Mouse (Mus musculus): Measurements from ENCODE around the gene Fen1. TPM values are rescaled to one million over a fixed set of nuclear protein-coding genes. Genes with fewer than 3 reads are reported as not detected.

The Fen1 gene
- polyA plus RNA-seq, 1 experiment: 18.8 TPM

- H3K36me3 ChIP-seq (replicated peaks; ENCODE audit: low read length): peaks cover 53% of the 10 kb centered on the region
- H3K9me3 ChIP-seq: peaks cover 2% of the 10 kb centered on the region; the same call in 1 of the 2 replicates
- peak overlapping the region; percentile 98 for H3K4me3 ChIP-seq (replicated peaks)
- H3K4me1 ChIP-seq: peaks cover 76% of the 10 kb centered on the region
- TF ChIP-seq GATA1 (IDR thresholded peaks at IDR 0.05; ENCODE audit: borderline replicate concordance, low read length): no peak
- no peak for TF ChIP-seq FLI1 (IDR thresholded peaks at IDR 0.05; ENCODE audit: low read length)
- no peaks in the 10 kb centered on the region for H3K27me3 ChIP-seq (replicated peaks)
These were observed 19.9 kb downstream of the Fen1 start for GRCm38 (mm10) chr19:10184096-10184495.

GRCm38 (mm10) chr19:10183299-10183983 lies 20.5 kb downstream of the Fen1 start:
- TF ChIP-seq FLI1 (IDR thresholded peaks at IDR 0.05; ENCODE audit: low read length) (no peak), GATA1 (IDR thresholded peaks at IDR 0.05; ENCODE audit: borderline replicate concordance, low read length) (no peak)
- H3K27me3 ChIP-seq (replicated peaks): no peaks in the 10 kb centered on the region
- H3K36me3 ChIP-seq (replicated peaks; ENCODE audit: low read length): peaks cover 49% of the 10 kb centered on the region
- H3K4me1 ChIP-seq: peaks cover 70% of the 10 kb centered on the region
- peak overlapping the region; percentile 98 for H3K4me3 ChIP-seq (replicated peaks)
- peaks cover 6% of the 10 kb centered on the region for H3K9me3 ChIP-seq

- TF ChIP-seq FLI1 (IDR thresholded peaks at IDR 0.05; ENCODE audit: low read length) (no peak), GATA1 (IDR thresholded peaks at IDR 0.05; ENCODE audit: borderline replicate concordance, low read length) (no peak)
- H3K27me3 ChIP-seq (replicated peaks): no peaks in the 10 kb centered on the region
- peaks cover 47% of the 10 kb centered on the region for H3K36me3 ChIP-seq (replicated peaks; ENCODE audit: low read length)
- peak within 1 kb of the TSS; percentile 98 for H3K4me3 ChIP-seq (replicated peaks)
- H3K4me1 ChIP-seq: peaks cover 63% of the 10 kb centered on the region
- peaks cover 11% of the 10 kb centered on the region for H3K9me3 ChIP-seq
These were observed 21.2 kb downstream of the Fen1 start, which contains the start of gene Fads1 for GRCm38 (mm10) chr19:10182670-10183298. TSS of gene Fads1 (plus strand) at chr19:10182888.

GRCm38 (mm10) chr19:10182142-10182541 lies 21.8 kb downstream of the Fen1 start:
- Histone ChIP-seq H3K4me3 (replicated peaks) (peak overlapping the region; percentile 98), H3K9me3 (peaks cover 11% of the 10 kb centered on the region), H3K27me3 (replicated peaks) (no peaks in the 10 kb centered on the region), H3K4me1 (peaks cover 60% of the 10 kb centered on the region), H3K36me3 (replicated peaks; ENCODE audit: low read length) (peaks cover 41% of the 10 kb centered on the region)
- TF ChIP-seq FLI1 (IDR thresholded peaks at IDR 0.05; ENCODE audit: low read length) (no peak), GATA1 (IDR thresholded peaks at IDR 0.05; ENCODE audit: borderline replicate concordance, low read length) (no peak)

GRCm38 (mm10) chr19:10181225-10181624 lies 22.7 kb downstream of the Fen1 start:
- no peak for TF ChIP-seq FLI1 (IDR thresholded peaks at IDR 0.05; ENCODE audit: low read length)
- TF ChIP-seq GATA1 (IDR thresholded peaks at IDR 0.05; ENCODE audit: borderline replicate concordance, low read length): no peak
- Histone ChIP-seq H3K36me3 (replicated peaks; ENCODE audit: low read length) (peaks cover 32% of the 10 kb centered on the region), H3K27me3 (replicated peaks) (no peaks in the 10 kb centered on the region), H3K4me1 (peaks cover 60% of the 10 kb centered on the region), H3K9me3 (peaks cover 11% of the 10 kb centered on the region), H3K4me3 (replicated peaks) (no peak overlapping the region)

GRCm38 (mm10) chr19:10176941-10177372 lies 27.0 kb downstream of the Fen1 start:
- TF ChIP-seq FLI1 (IDR thresholded peaks at IDR 0.05; ENCODE audit: low read length) (no peak), GATA1 (IDR thresholded peaks at IDR 0.05; ENCODE audit: borderline replicate concordance, low read length) (no peak)
- Histone ChIP-seq H3K36me3 (replicated peaks; ENCODE audit: low read length) (peaks cover 10% of the 10 kb centered on the region), H3K4me1 (peaks cover 65% of the 10 kb centered on the region), H3K27me3 (replicated peaks) (no peaks in the 10 kb centered on the region), H3K4me3 (replicated peaks) (peak overlapping the region; percentile 33), H3K9me3 (peaks cover 11% of the 10 kb centered on the region)

- Histone ChIP-seq H3K4me1 (peaks cover 67% of the 10 kb centered on the region), H3K36me3 (replicated peaks; ENCODE audit: low read length) (peaks cover 10% of the 10 kb centered on the region), H3K9me3 (peaks cover 11% of the 10 kb centered on the region), H3K27me3 (replicated peaks) (no peaks in the 10 kb centered on the region), H3K4me3 (replicated peaks) (no peak overlapping the region)
- TF ChIP-seq FLI1 (IDR thresholded peaks at IDR 0.05; ENCODE audit: low read length): no peak
- no peak for TF ChIP-seq GATA1 (IDR thresholded peaks at IDR 0.05; ENCODE audit: borderline replicate concordance, low read length)
These were observed 27.5 kb downstream of the Fen1 start for GRCm38 (mm10) chr19:10176477-10176876.

GRCm38 (mm10) chr19:10174956-10175355 lies 29.0 kb downstream of the Fen1 start:
- Histone ChIP-seq H3K36me3 (replicated peaks; ENCODE audit: low read length) (peaks cover 10% of the 10 kb centered on the region), H3K4me1 (peaks cover 70% of the 10 kb centered on the region), H3K9me3 (peaks cover 11% of the 10 kb centered on the region), H3K27me3 (replicated peaks) (no peaks in the 10 kb centered on the region), H3K4me3 (replicated peaks) (no peak overlapping the region)
- TF ChIP-seq FLI1 (IDR thresholded peaks at IDR 0.05; ENCODE audit: low read length) (no peak), GATA1 (IDR thresholded peaks at IDR 0.05; ENCODE audit: borderline replicate concordance, low read length) (no peak)

- Histone ChIP-seq H3K4me3 (replicated peaks) (peak overlapping the region; percentile 86), H3K27me3 (replicated peaks) (no peaks in the 10 kb centered on the region), H3K4me1 (peaks cover 73% of the 10 kb centered on the region), H3K9me3 (peaks cover 8% of the 10 kb centered on the region), H3K36me3 (replicated peaks; ENCODE audit: low read length) (peaks cover 7% of the 10 kb centered on the region)
- TF ChIP-seq GATA1 (IDR thresholded peaks at IDR 0.05; ENCODE audit: borderline replicate concordance, low read length): no peak
- no peak for TF ChIP-seq FLI1 (IDR thresholded peaks at IDR 0.05; ENCODE audit: low read length)
These were observed 30.0 kb downstream of the Fen1 start for GRCm38 (mm10) chr19:10173844-10174539.
